Mouse (Mus musculus): ENCODE results near the gene Efhc1.

DNA sequence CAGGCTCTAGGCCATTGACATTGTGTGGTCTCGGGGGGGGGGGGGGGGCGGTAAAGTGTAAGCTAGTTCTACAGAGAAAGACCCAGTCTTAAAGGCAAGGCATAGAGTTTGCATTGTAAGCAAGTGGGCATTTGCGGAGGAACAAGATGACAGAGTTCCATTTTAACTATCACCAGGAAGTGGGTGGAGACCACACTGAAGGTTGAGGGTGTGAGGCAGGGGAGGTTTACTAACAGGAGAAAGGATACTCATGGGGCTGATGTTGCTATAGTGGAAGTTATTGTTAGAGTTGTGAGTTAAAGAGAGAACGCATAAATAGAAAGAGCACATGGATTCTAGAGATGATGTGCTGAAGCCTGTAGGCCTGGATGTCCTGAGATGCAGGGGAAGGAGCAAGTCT, 25.1 kb upstream of the Efhc1 start:
- TF ChIP-seq EP300 (IDR thresholded peaks at IDR 0.05; ENCODE audit: insufficient read depth, low read depth, low read length) = no peak
- no peak for TF ChIP-seq POLR2A (IDR thresholded peaks at IDR 0.05; ENCODE audit: insufficient read depth, low read length)

Measured in ES-Bruce4 (cell line).